Mouse (Mus musculus) small intestine, adult 2 months (tissue): ENCODE results near the gene Six5.

Experiments
- CTCF ChIP-seq: fragments of 200-500 bp; IDR thresholded peaks from 2 replicates; pipeline ENCODE4 v1.5.1; 2012; ENCODE audit warnings: low read depth, mild to moderate bottlenecking, control low read depth, inconsistent platforms, low read length, moderate library complexity, mixed read lengths; ENCODE audit not compliant: insufficient replicate concordance, insufficient read length; ENCODE audit errors: extremely low read depth
- POLR2A ChIP-seq: fragments of 200-500 bp; IDR thresholded peaks from 2 replicates; pipeline ENCODE4 v1.6.1; 2012; ENCODE audit warnings: low read depth, mild to moderate bottlenecking, control low read depth, inconsistent platforms, low read length, moderate library complexity

DNA sequence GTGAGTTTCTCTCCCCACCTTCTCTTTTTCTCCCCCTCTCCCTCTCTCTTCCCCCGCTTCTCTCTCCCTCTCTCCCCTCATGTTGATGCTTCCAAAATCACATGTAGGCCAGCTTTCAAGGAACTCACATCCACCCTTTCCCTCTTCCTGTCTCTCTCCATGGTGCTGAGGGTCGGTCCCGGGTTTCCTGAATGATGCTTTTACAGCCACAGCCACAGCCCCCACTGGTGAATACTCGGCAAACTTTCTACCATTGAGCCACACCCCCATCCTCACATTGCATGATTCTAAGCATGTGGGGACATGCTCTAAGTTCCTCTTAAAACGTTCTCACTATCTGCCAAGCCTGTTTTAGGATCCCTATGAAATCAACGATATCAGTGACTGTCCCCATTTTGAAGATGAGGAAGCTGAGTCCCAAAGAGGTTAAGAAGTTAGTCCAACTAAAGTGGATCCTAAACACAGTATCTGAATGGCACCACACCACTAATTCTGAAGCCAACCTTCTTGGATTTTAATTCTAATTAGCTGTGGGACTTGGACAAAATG lies 53.2 kb downstream of the Six5 start:
- no peak for TF ChIP-seq POLR2A
- no peak for TF ChIP-seq CTCF
